Mouse (Mus musculus): Measurements from ENCODE around the gene Mto1. TPM values are rescaled to one million over a fixed set of nuclear protein-coding genes. Genes with fewer than 3 reads are reported as not detected.
"Not testable (repeated sequence)": the region's sequence is repeated elsewhere in the genome, so short reads cannot be mapped to it uniquely, and the experiment has no call there.

The Mto1 gene
- total RNA-seq, 2 experiments from 2014 or later = 21.1 to 28.9 TPM

DNA sequence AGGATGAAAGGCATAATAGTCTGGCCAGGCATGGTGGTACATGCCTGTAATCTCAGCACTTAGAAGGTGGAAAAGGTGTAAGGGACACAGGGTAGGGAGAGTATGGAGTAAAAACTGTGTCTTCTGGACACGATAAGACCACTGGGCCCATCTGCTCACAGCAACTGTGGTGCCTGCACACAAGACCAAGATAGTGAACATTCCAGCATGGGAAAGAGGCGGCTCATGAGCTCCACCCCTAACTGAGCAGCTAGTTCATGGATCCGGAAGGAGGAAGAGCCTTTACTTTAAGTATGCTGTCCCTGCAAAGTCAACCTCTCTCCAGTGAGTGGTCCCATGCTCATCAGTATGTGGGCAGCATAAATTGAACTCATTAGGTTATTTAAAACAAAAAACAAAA is 56.7 kb downstream of the Mto1 start:
- no peak for ATAC-seq (ENCODE audit: poor library complexity, severe bottlenecking)

DNA sequence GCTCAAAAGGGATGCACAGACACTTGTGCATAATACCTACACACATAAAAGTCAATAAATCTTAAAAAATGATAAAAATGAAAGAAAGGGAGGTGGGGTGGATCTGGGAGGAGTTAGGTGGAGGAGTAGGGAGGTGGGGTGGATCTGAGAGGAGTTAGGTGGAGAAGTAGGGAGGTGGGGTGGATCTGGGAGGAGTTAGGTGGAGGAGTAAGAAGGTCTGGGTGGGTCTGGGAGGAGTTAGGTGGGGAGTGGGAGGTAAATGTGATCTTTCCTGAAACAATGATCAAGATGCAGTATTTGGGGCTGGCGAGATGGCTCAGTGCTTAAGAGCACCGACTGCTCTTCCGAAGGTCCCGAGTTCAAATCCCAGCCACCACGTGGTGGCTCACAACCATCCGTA is 57.2 kb downstream of the Mto1 start:
- no peak for ATAC-seq (ENCODE audit: poor library complexity, severe bottlenecking)

DNA sequence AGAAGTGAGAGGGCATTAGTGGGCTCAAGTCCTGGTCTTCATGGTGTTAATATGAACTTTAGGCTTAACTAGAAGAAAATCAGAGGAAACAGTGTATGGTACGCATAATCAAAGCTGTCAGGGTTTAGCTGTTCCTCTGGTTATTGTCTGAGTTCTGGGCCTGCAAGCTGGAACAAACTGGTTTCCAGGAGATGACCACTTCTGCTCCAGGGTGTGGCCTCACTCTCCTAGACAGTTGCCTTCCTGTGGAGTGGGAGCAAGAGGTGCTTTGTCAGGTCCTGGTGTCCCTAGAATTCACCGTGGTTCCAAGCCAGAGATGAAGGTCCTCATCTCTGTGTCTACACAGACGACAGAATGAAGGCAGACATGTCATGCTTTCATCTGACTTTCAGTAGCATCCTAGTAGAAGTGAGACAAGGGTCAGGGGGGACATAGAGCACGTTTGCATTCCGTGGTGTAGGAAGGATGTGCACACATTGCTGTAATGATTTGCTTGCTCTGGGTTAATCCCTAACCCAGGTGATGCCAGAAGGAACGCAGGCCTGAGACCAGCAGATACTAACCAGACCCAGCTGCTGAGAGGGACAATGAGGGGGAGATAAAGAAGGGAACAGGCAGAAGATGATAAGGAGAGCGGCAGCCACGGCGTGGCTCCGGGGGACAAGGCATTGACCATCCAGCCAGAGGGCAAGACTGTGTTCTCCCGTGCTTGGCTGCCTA is 58.2 kb downstream of the Mto1 start:
- no peak for ATAC-seq (ENCODE audit: poor library complexity, severe bottlenecking)

GRCm38 (mm10) chr9:78506722-78507077 is 58.7 kb downstream of the Mto1 start:
- no peak for ATAC-seq (ENCODE audit: poor library complexity, severe bottlenecking)

GRCm38 (mm10) chr9:78508106-78508786 is 60.2 kb downstream of the Mto1 start:
- ATAC-seq (ENCODE audit: poor library complexity, severe bottlenecking) = no peak

DNA sequence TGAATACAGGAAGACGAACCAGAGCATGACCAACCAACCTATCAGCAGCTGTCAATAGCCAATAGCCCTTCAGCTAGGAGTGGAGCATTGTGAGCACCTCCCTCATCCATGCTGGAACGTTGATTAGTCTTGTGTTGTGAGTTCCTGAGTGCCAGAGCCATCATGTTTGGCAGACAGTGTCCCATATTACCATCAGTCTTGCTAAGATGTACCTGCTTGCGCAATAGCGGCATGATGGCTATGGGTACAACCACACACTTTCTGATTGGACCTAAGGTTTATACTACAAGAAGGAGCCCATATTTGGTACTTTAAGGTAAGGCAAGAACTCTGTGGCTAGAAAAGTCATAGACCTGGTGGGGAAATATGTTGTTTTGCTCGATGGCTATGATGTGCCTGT is 63.7 kb downstream of the Mto1 start:
- no peak for ATAC-seq (ENCODE audit: poor library complexity, severe bottlenecking)

GRCm38 (mm10) chr9:78513776-78514500 is 65.9 kb downstream of the Mto1 start:
- ATAC-seq (ENCODE audit: poor library complexity, severe bottlenecking) = no peak

GRCm38 (mm10) chr9:78514681-78515080 is 66.7 kb downstream of the Mto1 start:
- ATAC-seq (ENCODE audit: poor library complexity, severe bottlenecking) = no peak

DNA sequence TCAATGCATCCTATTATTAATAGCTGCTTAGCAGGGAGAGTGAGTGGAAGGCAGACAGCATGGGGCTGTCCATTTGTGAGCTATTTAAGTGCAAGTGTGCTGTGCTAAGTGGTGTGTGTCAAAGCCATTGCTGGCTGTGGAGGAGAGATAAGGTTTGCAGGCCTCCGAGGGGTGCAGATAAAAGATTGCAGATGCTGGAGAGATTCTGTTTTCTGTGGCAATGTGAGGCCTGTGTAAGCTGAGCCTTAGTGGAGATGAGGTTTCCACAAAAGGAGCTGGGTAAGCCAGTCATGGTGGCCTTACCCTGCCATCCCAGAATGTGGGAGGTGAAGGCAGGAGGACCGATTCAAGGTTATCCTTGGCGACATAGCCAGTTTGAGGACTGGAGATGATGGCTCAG is 68.1 kb downstream of the Mto1 start:
- no peak for ATAC-seq (ENCODE audit: poor library complexity, severe bottlenecking)

DNA sequence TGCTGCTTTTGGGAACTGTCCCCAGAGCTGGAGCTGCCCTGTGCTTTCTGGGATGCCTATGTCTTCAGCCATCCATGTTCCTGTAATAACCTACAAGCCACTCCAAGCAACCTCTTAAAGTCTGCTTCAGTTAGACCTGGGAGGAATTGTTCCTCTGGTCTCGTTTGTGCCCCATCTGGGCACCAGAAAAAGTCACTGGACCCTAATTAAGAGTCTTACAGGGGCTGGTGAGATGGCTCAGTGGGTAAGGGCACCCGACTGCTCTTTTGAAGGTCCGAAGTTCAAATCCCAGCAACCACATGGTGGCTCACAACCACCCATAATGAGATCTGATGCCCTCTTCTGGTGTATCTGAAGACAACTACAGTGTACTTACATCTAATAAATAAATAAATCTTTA is 69.2 kb downstream of the Mto1 start:
- ATAC-seq (ENCODE audit: poor library complexity, severe bottlenecking) = not testable (repeated sequence)

- ATAC-seq (ENCODE audit: poor library complexity, severe bottlenecking) = no peak
Observed at GRCm38 (mm10) chr9:78520127-78520779, 72.2 kb downstream of the Mto1 start.

DNA sequence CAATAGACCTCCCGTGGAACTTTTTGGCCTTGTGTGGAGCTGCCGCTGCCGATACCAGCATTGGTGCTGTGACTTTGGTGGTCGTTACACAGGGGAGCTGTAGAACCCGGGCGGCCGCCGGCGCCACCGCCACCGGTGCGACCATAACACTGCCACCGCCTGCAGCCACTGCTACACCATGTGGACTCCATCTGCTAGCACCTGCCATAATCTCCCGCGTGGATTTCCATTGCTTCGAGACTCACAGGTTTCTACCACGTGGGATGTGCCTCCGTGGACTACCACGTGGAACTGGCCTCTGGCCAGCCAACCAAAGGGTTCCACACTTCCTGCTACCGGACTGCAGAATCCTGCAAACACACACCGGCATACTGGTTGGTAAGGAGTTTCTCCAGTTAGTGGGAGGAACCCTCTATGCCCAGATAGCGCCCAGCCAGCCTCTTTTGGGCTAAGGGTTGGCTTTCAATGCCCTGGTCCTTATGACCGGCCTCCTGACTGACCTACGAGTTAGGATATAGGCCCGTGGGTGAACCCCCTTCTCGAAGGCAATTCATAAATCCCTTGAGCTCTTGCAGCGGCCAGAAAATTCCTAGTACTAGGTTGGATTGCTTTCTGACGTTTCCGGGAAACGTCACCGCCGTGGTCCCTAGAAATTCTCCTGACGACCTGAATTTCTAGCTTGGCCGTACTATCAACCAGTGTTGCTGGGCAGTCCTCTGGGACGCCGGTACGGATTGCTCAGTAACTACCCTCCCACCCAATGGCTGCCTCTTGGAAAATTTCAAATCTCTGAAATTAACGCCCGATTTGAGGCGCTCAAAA is 73.0 kb downstream of the Mto1 start:
- peak; percentile 77 for ATAC-seq (ENCODE audit: poor library complexity, severe bottlenecking)

DNA sequence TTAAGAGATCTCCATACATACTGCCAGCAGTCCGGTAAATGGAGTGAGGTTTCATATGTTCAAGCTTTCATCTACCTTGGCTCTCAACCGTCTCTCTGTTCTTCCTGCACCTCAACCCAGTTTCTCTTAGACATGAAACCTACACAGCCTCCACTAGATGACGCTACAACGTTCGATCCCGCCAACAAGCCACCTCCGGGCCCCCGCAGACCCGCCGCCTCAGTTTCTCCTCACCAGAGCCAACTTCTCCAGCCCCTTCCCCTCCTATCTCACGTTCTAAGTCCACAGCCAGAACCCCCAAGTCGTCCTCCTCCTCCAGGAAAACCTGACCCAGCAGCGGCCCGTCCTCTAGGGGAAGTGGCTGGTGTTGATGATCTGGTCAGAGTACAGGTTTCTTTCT is 73.7 kb downstream of the Mto1 start:
- peak; percentile 89 for ATAC-seq (ENCODE audit: poor library complexity, severe bottlenecking)

Other genes starting within 250 kb of the Mto1 start
- gene Gsta1, start 217.6 kb upstream of the Mto1 start, total RNA-seq (2015) = not detected in 2 replicates
- gene Gsta1, start 217.6 kb upstream of the Mto1 start, total RNA-seq (2017) = not detected in 2 replicates
- not detected in 2 replicates for gene Gm3776, start 191.1 kb upstream of the Mto1 start, total RNA-seq (2015)
- not detected in 2 replicates for gene Gm3776, start 191.1 kb upstream of the Mto1 start, total RNA-seq (2017)
- not detected in 2 replicates for gene Gm10639, start 158.3 kb upstream of the Mto1 start, total RNA-seq (2015)
- not detected in 2 replicates for gene Gm10639, start 158.3 kb upstream of the Mto1 start, total RNA-seq (2017)
- gene Omt2a, start 133.4 kb upstream of the Mto1 start, total RNA-seq (2015) = not detected in 2 replicates
- gene Omt2a, start 133.4 kb upstream of the Mto1 start, total RNA-seq (2017) = not detected in 2 replicates
- not detected in 2 replicates for gene Omt2b, start 120.6 kb upstream of the Mto1 start, total RNA-seq (2015)
- not detected in 2 replicates for gene Omt2b, start 120.6 kb upstream of the Mto1 start, total RNA-seq (2017)
- gene Gsta2, start 92.4 kb upstream of the Mto1 start, total RNA-seq (2015) = not detected in 2 replicates
- gene Gsta2, start 92.4 kb upstream of the Mto1 start, total RNA-seq (2017) = not detected in 2 replicates
- not detected in 2 replicates for gene Dppa5a, start 80.0 kb upstream of the Mto1 start, total RNA-seq (2015)
- gene Dppa5a, start 80.0 kb upstream of the Mto1 start, total RNA-seq (2017) = not detected in 2 replicates
- not detected in 2 replicates for gene Ooep, start 69.5 kb upstream of the Mto1 start, total RNA-seq (2015)
- gene Ooep, start 69.5 kb upstream of the Mto1 start, total RNA-seq (2017) = not detected in 2 replicates
- gene Ddx43, start 52.4 kb upstream of the Mto1 start, total RNA-seq (2015) = 0.39 TPM in 1 of 2 replicates, not detected in the other
- 0.08 TPM in 1 of 2 replicates, not detected in the other for gene Ddx43, start 52.4 kb upstream of the Mto1 start, total RNA-seq (2017)
- 18.4 and 21.4 TPM in 2 replicates for gene Cgas, start 5.0 kb upstream of the Mto1 start, total RNA-seq (2015)
- 12.1 and 14.5 TPM in 2 replicates for gene Cgas, start 5.0 kb upstream of the Mto1 start, total RNA-seq (2017)
- gene Gm17324, start 578 bp downstream of the Mto1 start, total RNA-seq (2015) = not detected in 2 replicates
- gene Gm17324, start 578 bp downstream of the Mto1 start, total RNA-seq (2017) = not detected in 2 replicates
- 11,658 and 12,645 TPM in 2 replicates for gene Eef1a1, start 40.9 kb downstream of the Mto1 start, total RNA-seq (2015)
- gene Eef1a1, start 40.9 kb downstream of the Mto1 start, total RNA-seq (2017) = 9,740 and 9,937 TPM in 2 replicates
- 8.8 and 10.2 TPM in 2 replicates for gene Slc17a5, start 139.8 kb downstream of the Mto1 start, total RNA-seq (2015)
- 5.6 and 8.0 TPM in 2 replicates for gene Slc17a5, start 139.8 kb downstream of the Mto1 start, total RNA-seq (2017)
- gene Cd109, start 167.3 kb downstream of the Mto1 start, total RNA-seq (2015) = 2.0 and 3.2 TPM in 2 replicates
- 2.2 and 2.5 TPM in 2 replicates for gene Cd109, start 167.3 kb downstream of the Mto1 start, total RNA-seq (2017)